Mouse (Mus musculus) lung, embryonic 14.5 days (tissue): Measurements from ENCODE around the gene Xylt1. TPM values are rescaled to one million over a fixed set of nuclear protein-coding genes. Genes with fewer than 3 reads are reported as not detected.

Experiments used
- ATAC-seq: fragments of 200-750 bp; cut with Nextera tagmentation; 2 replicates; pipeline ENCODE4 v1.8.0; 2017; ENCODE audit warnings: mild to moderate bottlenecking, moderate TSS enrichment, moderate library complexity; ENCODE audit not compliant: insufficient read depth
- DNase-seq: peaks from one replicate; pipeline ENCODE4 v3.0.0-alpha.2; 2015
- H3K27ac ChIP-seq: fragments of 300-500 bp; sonication (generic); 2 replicates; pipeline ENCODE4 v1.5.1; 2014; ENCODE audit warnings: low read depth, mild to moderate bottlenecking, moderate library complexity
- H3K27me3 ChIP-seq: fragments of 300-500 bp; sonication (generic); 2 replicates; pipeline ENCODE4 v1.6.1; 2014; ENCODE audit warnings: low read length, control low read depth; ENCODE audit not compliant: insufficient read depth
- H3K36me3 ChIP-seq: fragments of 300-500 bp; sonication (generic); 2 replicates; pipeline ENCODE4 v1.6.1; 2014; ENCODE audit warnings: control low read depth; ENCODE audit not compliant: insufficient read depth
- H3K4me1 ChIP-seq: fragments of 300-500 bp; sonication (generic); 2 replicates; pipeline ENCODE4 v1.6.1; 2014; ENCODE audit warnings: antibody characterized with exemption, control low read depth; ENCODE audit not compliant: insufficient read depth
- H3K4me2 ChIP-seq: fragments of 300-500 bp; sonication (generic); 2 replicates; pipeline ENCODE4 v1.6.1; 2014; ENCODE audit warnings: mild to moderate bottlenecking
- H3K4me3 ChIP-seq: fragments of 300-500 bp; sonication (generic); 2 replicates; pipeline ENCODE4 v1.5.1; 2014; ENCODE audit warnings: low read depth, low read length
- H3K9ac ChIP-seq: fragments of 300-500 bp; sonication (generic); 2 replicates; pipeline ENCODE4 v1.6.1; 2014
- H3K9me3 ChIP-seq: fragments of 300-500 bp; sonication (generic); 2 replicates; pipeline ENCODE4 v1.6.1; 2016; ENCODE audit warnings: low read depth, low read length, control low read depth
- CTCF ChIP-seq: IDR thresholded peaks from 2 replicates; pipeline ENCODE4 v1.5.1; 2016; ENCODE audit warnings: antibody characterized with exemption, low read depth
- WGBS: fragments of 180-500 bp; shearing (Covaris S2); extraction: QIAGEN DNeasy Blood & Tissue Kit; methylation state at CpG from one replicate; pipeline ENCODE4 v1.1.7; 2014; 5-methylcytosine and 5-hydroxymethylcytosine counted together
- polyA plus RNA-seq: library from polyadenylated mRNA; unstranded; fragments of >200 nt; fragmentation: Nextera tagmentation; extraction: Ambion mirVana; gene quantifications from 2 replicates; pipeline ENCODE4 v1.2.1, GENCODE M21; 2014

Gene Xylt1
- polyA plus RNA-seq, 1 experiment from 2014 or later = 1.0 TPM

DNA sequence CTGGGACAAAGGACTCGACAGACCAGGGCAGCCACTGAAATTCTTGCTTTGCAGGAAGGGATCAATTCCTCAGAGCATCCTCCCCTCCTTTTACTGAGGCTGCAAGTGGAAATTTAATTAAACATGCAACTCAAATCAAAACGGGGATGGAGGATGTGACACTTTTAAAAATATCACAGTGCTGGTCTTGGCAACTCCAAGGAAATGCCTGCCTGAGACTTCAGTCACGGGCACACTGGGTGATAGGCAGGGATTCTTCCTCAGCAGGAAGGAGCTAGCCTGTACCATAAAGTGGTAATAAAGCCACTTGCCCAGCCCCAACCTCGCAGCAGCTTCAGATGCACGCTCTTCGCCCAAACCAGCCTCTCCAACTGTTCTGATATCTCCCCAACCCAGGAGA is 339.6 kb downstream of the Xylt1 start:
- Histone ChIP-seq H3K27ac (no peak overlapping the region), H3K9me3 (no peaks in the 10 kb centered on the region), H3K4me3 (no peak overlapping the region), H3K36me3 (no peaks in the 10 kb centered on the region), H3K4me2 (no peak overlapping the region), H3K27me3 (no peaks in the 10 kb centered on the region), H3K9ac (no peak overlapping the region), H3K4me1 (no peaks in the 10 kb centered on the region)
- ATAC-seq (no peak), DNase-seq (no peak)
- 70% methylated on average over 6 of the region's 6 CpGs for WGBS
- no peak for TF ChIP-seq CTCF
